Mouse (Mus musculus): Measurements from ENCODE around the gene Sap30l. TPM values are rescaled to one million over a fixed set of nuclear protein-coding genes. Genes with fewer than 3 reads are reported as not detected.

The Sap30l gene
- total and polyA plus RNA-seq, 2 experiments from 2014 or later: 11.4 to 26.6 TPM

DNA sequence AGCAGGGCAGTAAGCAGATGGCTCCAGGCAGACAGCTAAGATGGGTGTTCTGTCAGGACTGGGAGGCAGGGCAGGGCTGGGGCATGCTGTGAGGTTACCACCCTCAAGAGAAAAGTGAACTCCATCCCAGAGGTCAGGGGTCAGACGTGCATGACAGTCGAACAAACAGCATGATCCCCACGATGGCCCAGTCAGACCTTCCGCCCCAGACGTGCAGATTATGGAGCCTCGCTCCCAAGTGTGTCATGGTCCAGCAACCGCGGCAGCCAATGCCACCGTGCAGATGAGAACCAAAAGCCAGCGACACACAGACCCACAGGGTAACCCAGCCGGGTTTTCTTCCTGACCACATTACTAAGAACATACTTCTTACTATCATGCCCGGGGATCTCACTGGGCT is 34.8 kb upstream of the Sap30l start:
- TF ChIP-seq CTCF (IDR thresholded peaks at IDR 0.05; ENCODE audit: low read depth): no peak
- no peak overlapping the region for H3K27ac ChIP-seq (ENCODE audit: low read depth, low read length)
- DNase-seq (no peak), ATAC-seq (no peak)
- no peak overlapping the region for H3K9ac ChIP-seq
- no peak overlapping the region for H3K4me3 ChIP-seq (ENCODE audit: low read depth, low read length)
- no peak overlapping the region for H3K4me2 ChIP-seq (ENCODE audit: low read depth)
- H3K36me3 ChIP-seq (ENCODE audit: insufficient read depth): no peaks in the 10 kb centered on the region
- peaks cover 9% of the 10 kb centered on the region; the same call in 1 of the 2 replicates for H3K27me3 ChIP-seq (ENCODE audit: insufficient read depth, low read length)
- no peaks in the 10 kb centered on the region for H3K4me1 ChIP-seq (ENCODE audit: insufficient read depth)
- WGBS: 62% methylated on average over 12 of the region's 12 CpGs
- H3K9me3 ChIP-seq (ENCODE audit: low read length): no peaks in the 10 kb centered on the region

DNA sequence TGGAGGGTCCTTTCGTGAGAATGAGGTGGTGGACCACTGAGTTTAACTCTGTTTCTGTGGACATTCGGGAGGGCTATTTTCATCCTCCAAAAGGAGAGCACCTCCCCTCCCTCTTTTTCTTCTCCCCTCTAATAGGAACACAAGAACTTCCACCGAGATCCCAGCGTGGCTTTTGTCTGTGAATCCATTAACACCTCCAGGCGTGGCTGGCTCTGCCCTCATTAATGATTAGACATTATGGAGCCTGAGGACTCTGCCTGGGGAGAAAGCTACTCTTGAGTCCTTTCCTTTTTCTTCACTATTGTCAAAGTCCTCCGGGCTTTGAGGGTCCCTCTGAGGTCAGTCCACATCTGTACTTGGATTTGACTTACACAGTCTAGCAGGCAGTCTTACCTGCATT is 34.3 kb upstream of the Sap30l start:
- Histone ChIP-seq H3K9ac (no peak overlapping the region), H3K27ac (ENCODE audit: low read depth, low read length) (no peak overlapping the region), H3K9me3 (ENCODE audit: low read length) (no peaks in the 10 kb centered on the region), H3K4me3 (ENCODE audit: low read depth, low read length) (no peak overlapping the region), H3K4me1 (ENCODE audit: insufficient read depth) (no peaks in the 10 kb centered on the region), H3K4me2 (ENCODE audit: low read depth) (no peak overlapping the region), H3K36me3 (ENCODE audit: insufficient read depth) (no peaks in the 10 kb centered on the region), H3K27me3 (ENCODE audit: insufficient read depth, low read length) (peaks cover 9% of the 10 kb centered on the region; the same call in 1 of the 2 replicates)
- no peak for TF ChIP-seq CTCF (IDR thresholded peaks at IDR 0.05; ENCODE audit: low read depth)
- ATAC-seq (no peak), DNase-seq (no peak)
- 16% methylated on average over 6 of the region's 6 CpGs for WGBS

DNA sequence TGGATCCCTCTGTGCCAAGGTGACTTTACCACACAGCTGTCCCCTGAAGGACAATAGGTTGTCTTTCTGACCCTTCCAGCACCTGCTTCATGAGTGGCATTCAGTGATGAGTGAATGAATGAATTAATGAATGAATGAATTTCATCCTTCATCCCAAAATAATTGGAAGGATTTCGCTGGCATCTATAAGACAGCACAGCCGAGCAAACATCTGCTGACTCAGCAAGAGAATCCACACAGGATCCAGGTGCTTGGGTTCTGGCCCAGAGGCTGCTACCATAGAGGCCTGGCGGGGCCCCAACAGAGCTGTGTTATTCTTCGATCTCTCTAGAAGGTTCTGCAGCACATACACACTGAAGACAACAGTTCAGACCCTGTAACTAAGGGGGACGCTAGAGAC is 30.7 kb upstream of the Sap30l start:
- TF ChIP-seq CTCF (IDR thresholded peaks at IDR 0.05; ENCODE audit: low read depth): no peak
- DNase-seq (no peak), ATAC-seq (no peak)
- Histone ChIP-seq H3K4me2 (ENCODE audit: low read depth) (no peak overlapping the region), H3K27me3 (ENCODE audit: insufficient read depth, low read length) (peaks cover 21% of the 10 kb centered on the region), H3K4me1 (ENCODE audit: insufficient read depth) (no peaks in the 10 kb centered on the region), H3K4me3 (ENCODE audit: low read depth, low read length) (no peak overlapping the region), H3K27ac (ENCODE audit: low read depth, low read length) (no peak overlapping the region), H3K9ac (no peak overlapping the region), H3K36me3 (ENCODE audit: insufficient read depth) (no peaks in the 10 kb centered on the region; the same call in 1 of the 2 replicates), H3K9me3 (ENCODE audit: low read length) (no peaks in the 10 kb centered on the region)
- 86% methylated on average over 5 of the region's 5 CpGs for WGBS

DNA sequence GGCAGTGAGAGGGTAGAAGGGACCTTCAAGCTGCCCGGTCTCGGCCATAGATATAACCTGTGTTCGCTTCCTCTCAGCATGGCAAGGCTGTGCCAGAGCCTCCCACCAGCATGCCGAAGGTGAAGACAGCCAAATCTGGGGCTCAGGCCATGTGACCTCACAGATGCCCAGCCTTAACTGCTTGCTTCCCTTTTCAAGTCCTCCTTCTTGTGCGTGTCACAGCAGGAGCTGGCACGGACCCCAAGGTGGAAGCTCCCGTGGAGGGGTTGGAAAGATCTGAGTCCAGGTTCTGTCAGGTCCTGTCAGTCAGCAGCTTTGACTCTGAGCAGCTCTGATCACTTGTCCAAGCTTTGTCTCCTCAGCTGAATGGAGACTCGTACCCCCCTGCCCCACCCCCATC is 29.8 kb upstream of the Sap30l start:
- no peak for TF ChIP-seq CTCF (IDR thresholded peaks at IDR 0.05; ENCODE audit: low read depth)
- peaks cover 25% of the 10 kb centered on the region for H3K27me3 ChIP-seq (ENCODE audit: insufficient read depth, low read length)

DNA sequence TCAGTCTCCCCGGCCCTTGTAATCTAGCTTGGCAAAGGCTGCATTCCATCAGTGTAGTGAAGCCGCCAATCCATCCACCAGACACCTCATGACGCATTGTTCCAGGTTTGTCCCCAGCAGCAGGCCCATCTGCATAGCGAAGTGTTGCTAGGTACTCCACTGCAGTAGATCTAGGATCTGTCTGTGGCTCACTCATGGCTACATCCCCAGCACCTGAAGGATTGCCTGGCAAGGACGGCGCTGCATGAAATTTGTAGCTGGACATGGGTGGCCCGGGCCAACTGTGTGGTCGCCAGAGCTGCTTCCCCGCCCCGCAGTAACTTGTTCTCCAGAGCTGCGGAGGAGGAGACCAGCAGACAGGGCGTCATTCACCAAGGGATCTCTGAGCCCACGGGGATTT is 28.0 kb upstream of the Sap30l start:
- H3K4me3 ChIP-seq (ENCODE audit: low read depth, low read length): no peak overlapping the region
- H3K36me3 ChIP-seq (ENCODE audit: insufficient read depth): no peaks in the 10 kb centered on the region; the same call in 1 of the 2 replicates
- H3K9me3 ChIP-seq (ENCODE audit: low read length): no peaks in the 10 kb centered on the region
- H3K27ac ChIP-seq (ENCODE audit: low read depth, low read length): no peak overlapping the region
- no peak overlapping the region for H3K9ac ChIP-seq
- ATAC-seq: peak; percentile 23; the same call in 1 of the 2 replicates
- 15% methylated on average over 13 of the region's 13 CpGs for WGBS
- H3K4me2 ChIP-seq (ENCODE audit: low read depth): peak overlapping the region; percentile 5; the same call in 1 of the 2 replicates
- peaks cover 29% of the 10 kb centered on the region for H3K27me3 ChIP-seq (ENCODE audit: insufficient read depth, low read length)
- no peak for DNase-seq
- H3K4me1 ChIP-seq (ENCODE audit: insufficient read depth): no peaks in the 10 kb centered on the region
- TF ChIP-seq CTCF (IDR thresholded peaks at IDR 0.05; ENCODE audit: low read depth): no peak

More for the DNA sequence above, 29.8 kb upstream of the Sap30l start:
- ATAC-seq (no peak), DNase-seq (no peak)
- no peak overlapping the region for H3K4me3 ChIP-seq (ENCODE audit: low read depth, low read length)
- WGBS: 83% methylated on average over 8 of the region's 8 CpGs
- no peak overlapping the region for H3K4me2 ChIP-seq (ENCODE audit: low read depth)
- no peak overlapping the region for H3K27ac ChIP-seq (ENCODE audit: low read depth, low read length)
- H3K36me3 ChIP-seq (ENCODE audit: insufficient read depth): no peaks in the 10 kb centered on the region; the same call in 1 of the 2 replicates
- no peaks in the 10 kb centered on the region for H3K4me1 ChIP-seq (ENCODE audit: insufficient read depth)
- H3K9me3 ChIP-seq (ENCODE audit: low read length): no peaks in the 10 kb centered on the region
- H3K9ac ChIP-seq: no peak overlapping the region

DNA sequence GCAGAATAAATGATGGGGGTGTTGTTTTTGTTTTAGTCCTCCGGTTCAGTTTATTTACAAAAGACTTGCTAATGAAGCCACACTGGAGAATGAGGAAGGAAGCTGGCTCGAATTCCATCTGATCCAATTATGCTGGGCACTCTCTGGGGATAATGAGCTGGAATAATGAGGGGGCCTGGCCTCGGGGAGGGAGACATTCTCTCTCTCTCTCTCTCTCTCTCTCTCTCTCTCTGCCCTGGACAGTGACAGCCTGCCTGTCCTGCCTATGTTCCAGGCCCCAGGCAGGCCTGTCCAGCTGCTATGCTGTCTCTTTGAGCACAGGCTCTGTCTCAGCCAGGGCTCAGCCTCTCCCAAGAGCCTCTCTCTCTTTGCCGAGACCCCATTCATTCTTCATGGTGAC is 27.5 kb upstream of the Sap30l start:
- Histone ChIP-seq H3K27ac (ENCODE audit: low read depth, low read length) (no peak overlapping the region), H3K27me3 (ENCODE audit: insufficient read depth, low read length) (peaks cover 29% of the 10 kb centered on the region), H3K4me1 (ENCODE audit: insufficient read depth) (no peaks in the 10 kb centered on the region), H3K4me2 (ENCODE audit: low read depth) (peak overlapping the region; percentile 5; the same call in 1 of the 2 replicates), H3K4me3 (ENCODE audit: low read depth, low read length) (no peak overlapping the region), H3K9me3 (ENCODE audit: low read length) (no peaks in the 10 kb centered on the region), H3K36me3 (ENCODE audit: insufficient read depth) (no peaks in the 10 kb centered on the region; the same call in 1 of the 2 replicates), H3K9ac (no peak overlapping the region)
- peak; percentile 70 for ATAC-seq
- peak; percentile 60 for DNase-seq
- no peak for TF ChIP-seq CTCF (IDR thresholded peaks at IDR 0.05; ENCODE audit: low read depth)
- WGBS: 3% methylated on average over 4 of the region's 4 CpGs

DNA sequence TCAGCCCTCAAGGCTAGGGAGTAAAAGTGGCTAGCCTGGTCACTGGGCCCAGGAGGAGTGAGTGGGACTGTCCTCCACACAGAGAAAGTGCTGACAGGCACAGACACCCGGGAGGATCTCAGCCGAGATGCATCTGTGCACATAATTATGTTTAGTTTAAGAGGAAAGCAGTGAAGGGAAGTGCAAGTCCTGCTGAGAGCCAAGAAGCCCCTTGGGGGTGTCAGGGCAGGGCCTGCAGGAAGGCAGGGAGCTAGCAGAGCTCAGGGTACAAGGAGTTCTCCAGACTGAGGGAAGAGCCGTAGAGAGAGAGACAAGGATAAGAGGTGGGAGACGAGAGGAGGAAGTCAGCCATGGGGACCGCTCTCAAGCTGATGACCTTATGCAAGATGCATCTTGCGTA is 25.6 kb upstream of the Sap30l start:
- DNase-seq: no peak
- Histone ChIP-seq H3K36me3 (ENCODE audit: insufficient read depth) (no peaks in the 10 kb centered on the region; the same call in 1 of the 2 replicates), H3K4me3 (ENCODE audit: low read depth, low read length) (no peak overlapping the region), H3K9ac (no peak overlapping the region), H3K27me3 (ENCODE audit: insufficient read depth, low read length) (peaks cover 22% of the 10 kb centered on the region), H3K27ac (ENCODE audit: low read depth, low read length) (no peak overlapping the region), H3K4me2 (ENCODE audit: low read depth) (no peak overlapping the region), H3K9me3 (ENCODE audit: low read length) (no peaks in the 10 kb centered on the region), H3K4me1 (ENCODE audit: insufficient read depth) (no peaks in the 10 kb centered on the region)
- ATAC-seq: no peak
- 65% methylated on average over 6 of the region's 6 CpGs for WGBS
- TF ChIP-seq CTCF (IDR thresholded peaks at IDR 0.05; ENCODE audit: low read depth): no peak

Data from forebrain, postnatal 0 days (tissue).